Mouse (Mus musculus): ENCODE results near the gene Map1a. TPM values are rescaled to one million over a fixed set of nuclear protein-coding genes. Genes with fewer than 3 reads are reported as not detected.
A peak's percentile ranks its signal among the peaks of the same experiment; 100 is the strongest.

Gene Map1a
- 6.7 and 7.2 TPM in 2 replicates for polyA plus RNA-seq (2014; fragmentation: Nextera tagmentation; extraction: Ambion mirVana)

- Histone ChIP-seq H3K27me3 (replicated peaks; ENCODE audit: control insufficient read depth, insufficient read depth, low read length) (peaks cover 23% of the 10 kb centered on the region), H3K4me1 (replicated peaks; ENCODE audit: control insufficient read depth, insufficient read depth, low read length) (peaks cover 7% of the 10 kb centered on the region), H3K36me3 (ENCODE audit: control insufficient read depth, insufficient read depth, low read length) (no peaks in the 10 kb centered on the region), H3K9ac (ENCODE audit: low read length) (0 out of 2 replicates have a peak within 1 kb of the TSS, but pooled peaks have one; percentile 8), H3K4me2 (ENCODE audit: low read length) (peak within 1 kb of the TSS; percentile 90), H3K9me3 (ENCODE audit: control insufficient read depth, low read length) (no peaks in the 10 kb centered on the region), H3K27ac (ENCODE audit: low read depth) (no peak within 1 kb of the TSS), H3K4me3 (ENCODE audit: low read depth, low read length) (peak within 1 kb of the TSS; percentile 44)
- ATAC-seq (replicated peaks; ENCODE audit: low FRiP score, low TSS enrichment, low read depth): peak; percentile 98
- WGBS: 1% methylated on average over 47 of the region's 48 CpGs
- peak; percentile 92 for DNase-seq (ENCODE audit: low spot score)
Observed at GRCm38 (mm10) chr2:121288901-121289729, at the start of gene Map1a. Gene Map1a, plus strand, starts transcription at chr2:121289600.

GRCm38 (mm10) chr2:121244099-121244498 is 45.3 kb upstream of the Map1a start:
- no peak overlapping the region for H3K4me2 ChIP-seq (ENCODE audit: low read length)
- DNase-seq (ENCODE audit: low spot score) (no peak), ATAC-seq (replicated peaks; ENCODE audit: low FRiP score, low TSS enrichment, low read depth) (no peak)
- H3K4me1 ChIP-seq (replicated peaks; ENCODE audit: control insufficient read depth, insufficient read depth, low read length): no peaks in the 10 kb centered on the region
- no peaks in the 10 kb centered on the region for H3K27me3 ChIP-seq (replicated peaks; ENCODE audit: control insufficient read depth, insufficient read depth, low read length)
- peaks cover 86% of the 10 kb centered on the region for H3K36me3 ChIP-seq (ENCODE audit: control insufficient read depth, insufficient read depth, low read length)
- H3K27ac ChIP-seq (ENCODE audit: low read depth): no peak overlapping the region
- no peak overlapping the region for H3K4me3 ChIP-seq (ENCODE audit: low read depth, low read length)
- WGBS: 97% methylated on average over 5 of the region's 5 CpGs
- H3K9ac ChIP-seq (ENCODE audit: low read length): no peak overlapping the region
- no peaks in the 10 kb centered on the region for H3K9me3 ChIP-seq (ENCODE audit: control insufficient read depth, low read length)

- Histone ChIP-seq H3K27ac (ENCODE audit: low read depth) (no peak overlapping the region), H3K9ac (ENCODE audit: low read length) (no peak overlapping the region), H3K4me2 (ENCODE audit: low read length) (no peak overlapping the region), H3K4me1 (replicated peaks; ENCODE audit: control insufficient read depth, insufficient read depth, low read length) (no peaks in the 10 kb centered on the region), H3K27me3 (replicated peaks; ENCODE audit: control insufficient read depth, insufficient read depth, low read length) (no peaks in the 10 kb centered on the region), H3K4me3 (ENCODE audit: low read depth, low read length) (no peak overlapping the region), H3K9me3 (ENCODE audit: control insufficient read depth, low read length) (no peaks in the 10 kb centered on the region), H3K36me3 (ENCODE audit: control insufficient read depth, insufficient read depth, low read length) (peaks cover 97% of the 10 kb centered on the region)
- no peak for ATAC-seq (replicated peaks; ENCODE audit: low FRiP score, low TSS enrichment, low read depth)
- 78% methylated on average over 2 of the region's 2 CpGs for WGBS
- DNase-seq (ENCODE audit: low spot score): no peak
Observed at GRCm38 (mm10) chr2:121249758-121250157, 39.6 kb upstream of the Map1a start.

- 70% methylated on average over 8 of the region's 8 CpGs for WGBS
- no peaks in the 10 kb centered on the region for H3K9me3 ChIP-seq (ENCODE audit: control insufficient read depth, low read length)
- peaks cover 44% of the 10 kb centered on the region for H3K36me3 ChIP-seq (ENCODE audit: control insufficient read depth, insufficient read depth, low read length)
- H3K27me3 ChIP-seq (replicated peaks; ENCODE audit: control insufficient read depth, insufficient read depth, low read length): no peaks in the 10 kb centered on the region
- H3K9ac ChIP-seq (ENCODE audit: low read length): no peak overlapping the region
- peaks cover 17% of the 10 kb centered on the region for H3K4me1 ChIP-seq (replicated peaks; ENCODE audit: control insufficient read depth, insufficient read depth, low read length)
- H3K27ac ChIP-seq (ENCODE audit: low read depth): no peak overlapping the region
- ATAC-seq (replicated peaks; ENCODE audit: low FRiP score, low TSS enrichment, low read depth) (no peak), DNase-seq (ENCODE audit: low spot score) (no peak)
- H3K4me2 ChIP-seq (ENCODE audit: low read length): no peak overlapping the region; the same call in 1 of the 2 replicates
- H3K4me3 ChIP-seq (ENCODE audit: low read depth, low read length): no peak overlapping the region
Observed at GRCm38 (mm10) chr2:121268446-121268845, 21.0 kb upstream of the Map1a start.

GRCm38 (mm10) chr2:121270521-121271235 is 18.7 kb upstream of the Map1a start:
- Histone ChIP-seq H3K4me3 (ENCODE audit: low read depth, low read length) (peak overlapping the region; percentile 93), H3K4me1 (replicated peaks; ENCODE audit: control insufficient read depth, insufficient read depth, low read length) (peaks cover 17% of the 10 kb centered on the region), H3K36me3 (ENCODE audit: control insufficient read depth, insufficient read depth, low read length) (peaks cover 38% of the 10 kb centered on the region), H3K27me3 (replicated peaks; ENCODE audit: control insufficient read depth, insufficient read depth, low read length) (no peaks in the 10 kb centered on the region), H3K9me3 (ENCODE audit: control insufficient read depth, low read length) (no peaks in the 10 kb centered on the region), H3K9ac (ENCODE audit: low read length) (peak overlapping the region; percentile 76), H3K4me2 (ENCODE audit: low read length) (peak overlapping the region; percentile 74), H3K27ac (ENCODE audit: low read depth) (peak overlapping the region; percentile 68)
- ATAC-seq (replicated peaks; ENCODE audit: low FRiP score, low TSS enrichment, low read depth) (peak; percentile 89), DNase-seq (ENCODE audit: low spot score) (no peak)
- 2% methylated on average over 35 of the region's 35 CpGs for WGBS

GRCm38 (mm10) chr2:121271236-121271927 is 18.0 kb upstream of the Map1a start, which contains the start of gene Trp53bp1:
Gene Trp53bp1, minus strand, starts transcription at chr2:121271407.
- no peaks in the 10 kb centered on the region for H3K9me3 ChIP-seq (ENCODE audit: control insufficient read depth, low read length)
- H3K4me2 ChIP-seq (ENCODE audit: low read length): peak within 1 kb of the TSS; percentile 74
- peak; percentile 99 for ATAC-seq (replicated peaks; ENCODE audit: low FRiP score, low TSS enrichment, low read depth)
- H3K27ac ChIP-seq (ENCODE audit: low read depth): peak within 1 kb of the TSS; percentile 68
- H3K9ac ChIP-seq (ENCODE audit: low read length): peak within 1 kb of the TSS; percentile 76
- H3K4me3 ChIP-seq (ENCODE audit: low read depth, low read length): peak within 1 kb of the TSS; percentile 93
- H3K36me3 ChIP-seq (ENCODE audit: control insufficient read depth, insufficient read depth, low read length): peaks cover 38% of the 10 kb centered on the region
- H3K27me3 ChIP-seq (replicated peaks; ENCODE audit: control insufficient read depth, insufficient read depth, low read length): no peaks in the 10 kb centered on the region
- peak; percentile 98 for DNase-seq (ENCODE audit: low spot score)
- peaks cover 17% of the 10 kb centered on the region for H3K4me1 ChIP-seq (replicated peaks; ENCODE audit: control insufficient read depth, insufficient read depth, low read length)
- 1% methylated on average over 37 of the region's 37 CpGs for whole genome bisulfite sequencing

GRCm38 (mm10) chr2:121271928-121272516 is 17.4 kb upstream of the Map1a start:
- Histone ChIP-seq H3K36me3 (ENCODE audit: control insufficient read depth, insufficient read depth, low read length) (peaks cover 32% of the 10 kb centered on the region), H3K4me1 (replicated peaks; ENCODE audit: control insufficient read depth, insufficient read depth, low read length) (peaks cover 17% of the 10 kb centered on the region), H3K27ac (ENCODE audit: low read depth) (peak overlapping the region; percentile 59; the same call in 1 of the 2 replicates), H3K27me3 (replicated peaks; ENCODE audit: control insufficient read depth, insufficient read depth, low read length) (no peaks in the 10 kb centered on the region), H3K4me2 (ENCODE audit: low read length) (peak overlapping the region; percentile 64), H3K9ac (ENCODE audit: low read length) (peak overlapping the region; percentile 48), H3K9me3 (ENCODE audit: control insufficient read depth, low read length) (no peaks in the 10 kb centered on the region), H3K4me3 (ENCODE audit: low read depth, low read length) (peak overlapping the region; percentile 93)
- DNase-seq (ENCODE audit: low spot score) (no peak), ATAC-seq (replicated peaks; ENCODE audit: low FRiP score, low TSS enrichment, low read depth) (no peak)
- 26% methylated on average over 4 of the region's 4 CpGs for WGBS

GRCm38 (mm10) chr2:121287850-121288249 is 1.6 kb upstream of the Map1a start:
- DNase-seq (ENCODE audit: low spot score) (no peak), ATAC-seq (replicated peaks; ENCODE audit: low FRiP score, low TSS enrichment, low read depth) (no peak)
- Histone ChIP-seq H3K4me3 (ENCODE audit: low read depth, low read length) (no peak overlapping the region), H3K36me3 (ENCODE audit: control insufficient read depth, insufficient read depth, low read length) (no peaks in the 10 kb centered on the region), H3K9me3 (ENCODE audit: control insufficient read depth, low read length) (no peaks in the 10 kb centered on the region), H3K4me1 (replicated peaks; ENCODE audit: control insufficient read depth, insufficient read depth, low read length) (peaks cover 3% of the 10 kb centered on the region; the same call in 1 of the 2 replicates), H3K4me2 (ENCODE audit: low read length) (no peak overlapping the region), H3K9ac (ENCODE audit: low read length) (no peak overlapping the region), H3K27ac (ENCODE audit: low read depth) (no peak overlapping the region), H3K27me3 (replicated peaks; ENCODE audit: control insufficient read depth, insufficient read depth, low read length) (peaks cover 23% of the 10 kb centered on the region)
- WGBS: 82% methylated on average over 2 of the region's 2 CpGs
